Mouse (Mus musculus) adipocyte (in vitro differentiated cells): Measurements from ENCODE around the gene Mtfr1l.
"Not testable (repeated sequence)": the region's sequence is repeated elsewhere in the genome, so short reads cannot be mapped to it uniquely, and the experiment has no call there.

Experiments used
- DNase-seq: peaks from one replicate; pipeline ENCODE4 v3.0.0-alpha.2; 2016; ENCODE audit warnings: low spot score

Mtfr1l gene

DNA sequence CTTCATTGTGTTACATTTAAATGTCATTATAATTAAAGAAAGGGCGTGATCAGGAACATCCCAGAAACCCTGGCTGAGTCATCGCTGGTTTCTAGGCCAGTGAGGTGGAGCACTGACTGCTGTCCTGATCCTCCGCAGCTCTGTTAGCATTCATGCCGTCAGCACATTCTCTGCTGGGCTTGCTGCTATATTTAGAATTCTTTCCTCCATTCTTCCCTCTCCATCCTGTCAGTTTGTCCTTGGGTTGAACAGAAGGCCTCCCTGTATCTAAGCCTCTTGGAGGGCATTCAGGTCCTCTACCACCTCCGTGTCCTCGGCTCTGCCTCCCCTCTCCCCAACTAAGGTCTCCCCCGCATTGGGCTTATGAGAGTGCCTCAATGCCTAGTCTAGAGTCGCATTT is 18.2 kb downstream of the Mtfr1l start:
- DNase-seq = no peak

DNA sequence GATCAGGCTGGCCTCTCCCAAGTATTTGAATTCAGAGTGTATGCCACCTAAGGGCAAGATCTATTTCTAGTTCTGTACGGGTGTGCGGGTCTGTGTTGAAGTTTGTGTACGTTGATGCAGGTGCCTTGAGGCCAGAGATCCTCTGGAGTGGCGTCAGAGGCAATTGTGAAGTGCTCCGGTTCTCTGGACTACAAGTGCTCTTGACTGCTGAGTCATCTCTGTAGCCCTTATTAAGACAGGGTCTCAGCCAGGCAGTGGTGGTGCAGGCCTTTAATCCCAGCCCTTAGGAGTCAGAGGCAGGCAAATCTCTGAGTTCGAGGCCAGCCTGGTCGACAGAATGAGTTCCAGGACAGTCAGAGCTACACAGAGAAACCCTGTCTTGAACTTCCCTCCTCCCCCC is 19.6 kb downstream of the Mtfr1l start:
- no peak for DNase-seq

DNA sequence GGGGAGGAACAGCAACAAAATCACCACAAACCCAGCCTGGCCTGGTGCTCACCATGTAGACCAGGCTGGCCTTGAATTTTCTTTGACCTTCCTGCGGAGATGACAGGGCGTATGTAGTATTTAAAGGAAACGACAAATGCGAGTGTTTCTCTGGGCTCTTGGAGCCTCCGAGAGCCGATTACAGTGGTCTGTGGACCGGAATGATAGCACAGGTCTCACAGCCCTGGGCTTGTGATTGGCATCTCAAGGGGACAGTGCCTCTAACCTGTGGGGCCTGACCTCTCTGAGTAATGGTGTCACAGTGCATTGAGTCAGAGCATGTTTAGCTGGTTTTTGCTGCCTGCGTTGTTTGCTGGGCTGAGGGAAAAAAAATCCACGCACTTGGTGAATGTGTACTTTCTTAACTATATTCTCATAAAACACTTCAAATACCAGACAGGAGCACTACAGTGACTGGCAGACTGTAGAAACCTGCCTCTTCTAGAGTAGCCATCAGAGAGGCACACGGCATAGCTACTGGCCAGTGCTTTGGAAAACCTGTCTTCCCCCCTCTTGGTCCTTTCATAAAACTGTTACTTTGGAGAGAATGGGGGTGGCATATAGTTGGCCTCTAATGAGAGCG is 20.8 kb downstream of the Mtfr1l start:
- DNase-seq = no peak

DNA sequence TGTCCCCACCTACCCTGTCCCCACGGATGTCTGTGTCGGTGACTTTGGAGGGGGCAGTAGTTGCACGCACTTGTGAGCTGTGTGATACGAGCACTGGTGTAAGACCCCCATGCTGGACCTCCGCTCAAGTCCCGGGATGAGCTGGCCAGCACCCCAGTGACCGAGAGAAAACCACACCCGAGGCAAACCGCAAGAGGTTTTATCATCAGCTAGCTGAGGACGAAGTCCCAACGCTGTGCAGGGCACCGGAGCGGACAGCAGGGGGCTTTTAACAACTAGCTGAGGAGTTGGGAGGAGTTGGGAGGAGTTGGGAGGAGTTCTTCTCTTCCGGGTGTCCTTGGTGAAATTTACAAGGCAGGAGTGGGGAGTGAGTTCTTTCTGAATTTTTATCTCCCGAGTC is 22.4 kb downstream of the Mtfr1l start:
- no peak for DNase-seq

DNA sequence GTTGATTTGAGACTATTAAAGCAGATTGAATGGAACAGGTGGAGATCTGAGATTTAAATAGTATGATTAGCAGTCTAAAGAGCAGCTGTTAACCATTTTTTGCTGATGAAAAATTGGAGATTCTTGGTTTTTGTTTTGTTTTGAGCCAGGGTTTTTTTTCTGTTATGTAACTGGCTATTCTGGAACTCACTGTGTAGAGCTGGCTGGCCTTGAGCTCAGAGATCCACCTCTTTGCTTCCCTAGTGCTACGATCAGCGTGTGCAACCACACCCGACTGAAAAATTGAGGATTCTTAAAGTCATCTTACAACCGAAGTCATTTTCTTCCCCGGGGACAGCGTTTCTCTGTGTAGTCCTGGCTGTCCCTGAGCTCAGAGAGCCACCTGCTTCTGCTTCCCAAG is 23.5 kb downstream of the Mtfr1l start:
- DNase-seq = no peak

DNA sequence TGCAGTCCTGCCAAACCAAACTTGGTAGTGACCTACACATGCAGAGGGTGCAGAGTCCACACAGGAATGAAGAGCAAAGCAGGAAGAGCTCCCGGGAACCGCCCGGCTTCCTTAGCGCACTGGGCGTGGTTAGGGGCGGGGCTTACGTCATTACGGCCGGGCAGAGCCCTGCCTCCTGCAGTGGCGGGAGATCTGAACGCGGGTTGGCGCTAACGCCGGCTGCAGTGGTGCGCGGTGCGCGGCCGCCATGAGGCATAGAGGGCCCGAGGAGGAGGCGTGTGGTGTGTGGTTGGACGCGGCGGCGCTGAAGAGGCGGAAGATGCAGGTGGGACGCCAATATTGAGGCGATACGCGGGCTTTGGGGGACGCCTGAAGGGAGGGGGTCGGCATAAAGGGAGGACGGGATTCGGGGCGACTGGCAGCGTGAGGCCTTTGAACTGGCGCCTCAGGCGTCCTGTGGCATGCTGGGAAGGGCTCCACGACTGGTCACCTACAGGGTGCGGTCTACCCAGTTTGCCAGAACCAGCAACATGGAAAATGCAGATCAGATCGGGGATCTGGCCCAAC is 24.3 kb downstream of the Mtfr1l start, which contains the start of gene Aunip:
TSS of gene Aunip (plus strand) at position 155 of the 567 bp plus-strand sequence.
- DNase-seq = peak; percentile 83

DNA sequence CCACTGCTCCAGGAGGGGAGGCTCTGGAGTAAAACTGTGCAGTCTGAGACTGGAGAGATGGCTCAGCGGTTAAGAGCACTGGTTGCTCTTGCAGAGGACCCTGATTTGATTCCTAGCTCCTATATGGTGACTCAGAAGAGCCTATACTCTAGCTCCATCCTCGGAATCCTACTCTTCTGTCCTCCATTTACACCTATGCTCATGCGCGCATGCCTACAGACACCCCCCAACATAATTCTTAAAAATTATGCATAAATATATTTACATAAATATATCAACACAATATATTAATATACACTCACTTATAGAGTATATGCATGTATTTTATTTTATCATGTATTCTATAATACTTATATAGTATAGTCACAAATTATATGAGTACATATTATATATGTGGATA is 24.8 kb downstream of the Mtfr1l start:
- no peak for DNase-seq

DNA sequence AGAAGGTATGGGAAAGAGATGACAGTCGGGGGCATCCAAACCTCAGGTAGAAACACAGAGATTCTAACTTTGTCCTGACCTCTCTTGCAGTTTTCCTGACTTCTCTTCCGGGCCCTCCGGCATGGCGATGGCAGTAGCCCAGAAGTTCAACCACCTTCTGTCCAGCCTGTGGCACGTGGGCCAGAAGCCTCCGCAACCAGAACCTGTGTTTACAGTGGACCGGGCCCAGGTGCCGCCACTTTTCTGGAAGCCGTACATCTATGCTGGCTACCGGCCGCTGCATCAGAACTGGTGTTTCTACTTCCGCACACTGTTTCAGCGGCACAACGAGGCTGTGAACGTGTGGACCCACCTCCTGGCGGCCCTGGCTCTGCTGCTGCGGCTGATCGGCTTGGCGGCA is 28.5 kb downstream of the Mtfr1l start:
- no peak for DNase-seq

DNA sequence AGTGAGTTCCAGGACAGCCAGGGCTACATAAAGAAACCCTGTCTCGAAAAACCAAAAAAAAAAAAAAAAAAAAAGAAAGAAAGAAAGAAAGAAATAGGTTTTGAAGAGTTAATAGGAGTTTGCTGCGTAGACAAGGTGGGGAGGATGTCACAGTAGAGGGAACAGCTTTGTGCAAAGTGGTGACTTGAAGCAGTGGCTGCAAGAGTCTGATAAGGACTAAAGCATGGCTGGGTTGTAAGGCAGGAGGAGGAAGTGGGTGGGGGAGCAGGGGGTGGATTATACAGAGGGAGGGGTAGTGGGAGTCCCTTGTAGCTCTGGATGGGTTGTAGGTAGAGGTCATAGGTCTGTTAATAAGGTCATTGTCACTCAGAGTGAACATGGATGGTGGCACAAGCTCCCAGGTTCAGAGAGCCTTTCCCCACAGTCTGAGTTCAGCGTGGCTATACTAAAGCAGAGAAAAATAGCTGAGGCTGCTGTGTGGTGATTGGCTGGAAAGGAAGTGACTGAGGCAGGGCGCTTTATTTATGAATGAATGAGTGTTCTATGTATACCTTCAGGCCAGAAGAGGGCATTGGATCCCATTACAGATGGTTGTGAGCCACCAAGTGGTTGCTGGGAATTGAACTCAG is 29.1 kb downstream of the Mtfr1l start:
- no peak for DNase-seq

DNA sequence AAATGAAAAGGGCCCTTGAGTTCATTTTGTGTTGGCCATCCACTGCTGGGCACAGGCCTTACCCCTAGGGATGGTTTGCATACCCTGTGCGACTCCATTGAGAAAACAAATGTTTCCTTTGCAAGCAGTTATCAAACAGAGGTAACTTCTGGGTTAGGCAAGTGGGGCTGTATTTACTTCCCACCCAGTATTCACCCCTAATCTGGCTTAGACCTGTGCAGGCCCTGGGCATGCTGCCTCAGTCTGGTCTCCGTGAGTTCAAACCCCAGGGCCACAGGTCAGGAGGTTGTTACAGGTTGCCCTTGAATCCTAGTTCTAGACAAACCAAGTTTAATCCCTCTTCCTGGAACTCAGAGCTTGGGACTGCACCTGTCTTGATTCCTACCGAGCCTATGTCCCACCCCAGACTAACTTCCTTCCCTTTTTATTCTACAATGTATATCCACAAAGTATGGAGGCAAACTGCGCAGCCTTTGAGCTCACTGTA is 29.8 kb downstream of the Mtfr1l start:
- no peak for DNase-seq

DNA sequence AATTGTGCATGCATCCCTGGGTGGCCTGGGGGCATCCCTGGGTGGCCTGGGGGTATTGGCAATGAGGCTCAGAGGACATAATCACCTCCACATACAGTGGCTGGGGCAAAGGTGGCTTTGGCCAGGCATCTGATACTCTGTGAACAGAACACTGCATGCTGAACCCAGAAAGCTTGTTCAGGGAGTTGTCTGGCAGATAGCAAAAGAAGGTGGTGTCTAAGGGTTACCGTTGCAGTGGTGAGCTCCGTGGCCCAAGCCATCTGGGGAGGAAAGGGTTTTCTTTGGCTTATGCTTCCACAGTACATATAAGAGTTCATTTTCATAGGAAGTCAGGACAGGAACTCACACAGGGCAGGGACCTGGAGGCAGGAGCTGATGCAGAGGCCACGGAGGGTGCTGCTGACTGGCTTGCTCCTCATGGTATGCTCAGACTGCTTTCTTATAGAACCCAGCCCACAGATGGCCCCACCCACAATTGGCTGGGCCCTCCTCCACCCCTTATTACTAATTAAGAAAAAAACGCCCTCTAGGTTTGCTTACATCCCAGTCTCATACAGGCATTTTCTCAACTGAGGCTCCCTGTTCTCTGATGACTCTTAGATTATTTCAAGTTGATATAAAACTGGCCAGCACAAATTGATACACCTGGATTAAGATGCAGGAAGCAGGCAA is 31.4 kb downstream of the Mtfr1l start:
- DNase-seq = no peak

DNA sequence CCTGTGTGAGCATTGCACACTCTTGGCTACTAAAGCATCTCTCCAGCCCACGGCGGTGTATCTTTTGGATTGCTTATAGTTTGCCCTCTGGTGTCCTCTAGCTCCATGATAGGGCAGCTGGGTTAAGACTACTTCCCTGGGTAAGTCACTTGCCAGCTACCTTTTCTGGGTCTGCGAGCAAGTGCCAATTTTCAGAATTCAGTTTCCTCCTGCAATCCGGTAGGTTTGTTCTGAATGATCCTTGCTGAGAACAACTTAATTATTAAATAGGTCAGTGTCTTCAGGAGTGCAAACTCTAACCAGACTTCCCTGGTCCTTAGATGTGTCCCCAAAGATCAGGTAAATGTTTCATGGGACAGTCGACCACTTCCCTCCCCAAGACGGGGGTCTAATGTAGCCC is 34.1 kb downstream of the Mtfr1l start:
- no peak for DNase-seq

DNA sequence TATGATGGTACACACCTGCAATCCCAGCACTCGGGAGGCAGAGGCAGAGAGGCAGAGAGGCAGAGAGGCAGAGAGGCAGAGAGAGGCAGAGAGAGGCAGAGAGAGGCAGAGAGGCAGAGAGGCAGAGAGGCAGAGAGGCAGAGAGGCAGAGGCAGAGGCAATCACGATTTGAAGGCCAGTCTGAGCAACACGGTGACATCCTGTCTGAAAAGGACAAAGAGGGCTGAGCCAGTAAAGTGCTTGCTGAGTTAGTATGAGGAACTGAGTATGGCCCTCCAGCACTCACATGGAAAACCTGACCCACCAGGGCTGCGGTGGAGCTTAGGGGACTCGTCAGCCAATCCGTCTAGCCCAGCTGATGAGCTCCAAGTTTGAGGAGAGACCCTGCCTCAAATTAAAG is 36.2 kb downstream of the Mtfr1l start:
- DNase-seq = not testable (repeated sequence)

DNA sequence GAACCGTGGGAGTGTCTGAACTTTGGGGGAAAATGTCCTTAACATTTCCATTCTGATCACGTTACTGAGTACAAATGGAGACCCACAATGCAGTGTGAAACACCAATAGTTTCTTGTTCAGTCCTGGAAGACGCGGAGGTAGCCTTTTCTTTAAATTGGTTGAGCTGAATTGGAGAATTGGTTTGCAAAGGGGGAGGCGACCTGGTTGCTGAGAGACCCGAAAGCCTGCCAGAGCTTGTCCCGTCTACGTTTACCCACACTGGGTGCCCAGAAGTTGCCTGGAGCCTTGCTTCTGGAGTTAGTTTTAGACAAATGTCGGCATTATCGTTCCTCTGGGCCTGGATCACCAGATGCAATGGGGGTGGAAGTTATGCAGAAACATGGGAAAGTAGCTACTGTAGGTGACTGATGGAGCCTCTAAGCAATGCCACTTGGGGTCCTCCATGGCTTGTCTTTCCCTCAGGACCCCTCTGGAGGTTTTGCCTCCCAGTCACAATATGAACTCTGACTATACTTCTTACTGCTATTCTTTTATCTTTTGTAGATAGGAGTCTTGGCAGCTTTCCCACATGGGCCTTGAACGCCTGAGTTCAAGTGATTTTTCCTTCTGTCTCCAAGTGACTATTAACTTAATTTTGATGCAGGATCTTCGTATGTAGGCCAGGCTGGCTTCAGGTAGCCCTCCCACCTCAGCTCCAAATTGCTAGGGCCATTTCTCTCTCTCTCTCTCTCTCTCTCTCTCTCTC is 37.0 kb downstream of the Mtfr1l start:
- DNase-seq = no peak

DNA sequence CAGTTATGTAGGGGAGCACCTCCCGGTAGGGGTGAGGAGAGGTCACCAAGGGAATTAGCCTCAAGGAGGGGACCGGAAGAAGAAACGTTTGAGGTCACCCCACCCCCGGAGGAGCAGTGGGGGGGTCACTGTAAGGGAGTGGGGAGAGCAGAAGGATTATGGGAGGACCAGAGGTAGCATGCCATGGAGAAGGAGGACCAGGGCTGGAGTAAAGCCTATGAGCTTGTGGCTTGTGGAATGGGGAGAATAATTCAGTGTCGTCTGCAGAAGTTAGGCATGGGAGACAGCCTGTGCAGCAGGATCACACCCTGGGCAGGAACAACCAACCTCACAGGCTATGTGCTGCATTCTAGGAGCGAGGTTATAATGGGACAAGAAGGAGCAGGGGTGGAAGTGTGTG is 38.0 kb downstream of the Mtfr1l start:
- no peak for DNase-seq

DNA sequence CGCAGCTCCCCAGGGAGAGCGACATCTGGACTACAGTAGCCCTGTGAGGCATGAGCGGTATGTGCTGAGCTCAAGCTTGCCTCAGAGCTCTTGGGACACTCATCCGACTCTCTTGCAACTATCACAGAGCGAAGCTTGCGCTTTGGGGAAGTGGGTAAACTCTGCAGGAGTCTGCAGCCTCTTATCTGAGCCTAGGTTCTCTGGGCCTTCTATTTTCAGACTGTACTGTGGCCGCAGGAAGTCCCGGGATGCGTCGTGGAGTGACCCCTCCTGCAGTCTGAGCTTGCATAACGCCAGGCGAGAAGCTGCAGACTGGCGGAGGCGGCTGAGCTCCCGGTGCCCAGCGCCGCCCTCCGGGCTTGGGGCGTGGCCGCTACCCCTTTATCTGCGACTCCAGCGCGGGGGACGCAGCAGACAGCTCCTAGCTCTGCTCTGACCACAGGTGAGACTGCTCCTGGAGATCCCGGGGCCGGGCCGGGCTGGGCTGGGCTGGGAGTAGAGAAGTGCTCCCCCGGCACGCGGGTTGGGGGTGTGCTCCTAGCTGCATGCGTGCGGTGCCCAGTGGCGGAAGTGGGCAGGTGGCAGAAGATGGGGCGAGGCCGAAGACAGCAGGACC is 38.5 kb downstream of the Mtfr1l start, which contains the start of gene Paqr7:
TSS of gene Paqr7 (plus strand) at position 103 of the 616 bp plus-strand sequence.
- peak; percentile 28 for DNase-seq

DNA sequence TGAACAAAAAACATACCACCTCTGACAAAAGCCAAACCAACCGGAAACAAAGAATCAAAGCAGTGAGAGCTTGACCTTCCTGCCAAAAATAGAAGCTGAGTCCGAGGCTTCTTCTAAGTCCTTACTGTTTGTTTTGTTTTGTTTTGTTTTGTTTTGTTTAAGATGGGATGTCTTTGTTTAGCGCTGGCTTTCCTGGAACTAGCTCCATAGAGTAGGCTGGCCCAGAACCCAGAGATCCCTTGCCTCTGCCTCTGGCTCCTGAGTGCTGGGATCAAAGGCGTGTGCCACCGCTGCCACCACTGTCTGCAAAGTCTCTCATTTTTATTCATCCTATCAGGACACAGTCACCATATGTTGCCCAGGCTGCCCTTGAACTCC is 39.7 kb downstream of the Mtfr1l start:
- DNase-seq = no peak

DNA sequence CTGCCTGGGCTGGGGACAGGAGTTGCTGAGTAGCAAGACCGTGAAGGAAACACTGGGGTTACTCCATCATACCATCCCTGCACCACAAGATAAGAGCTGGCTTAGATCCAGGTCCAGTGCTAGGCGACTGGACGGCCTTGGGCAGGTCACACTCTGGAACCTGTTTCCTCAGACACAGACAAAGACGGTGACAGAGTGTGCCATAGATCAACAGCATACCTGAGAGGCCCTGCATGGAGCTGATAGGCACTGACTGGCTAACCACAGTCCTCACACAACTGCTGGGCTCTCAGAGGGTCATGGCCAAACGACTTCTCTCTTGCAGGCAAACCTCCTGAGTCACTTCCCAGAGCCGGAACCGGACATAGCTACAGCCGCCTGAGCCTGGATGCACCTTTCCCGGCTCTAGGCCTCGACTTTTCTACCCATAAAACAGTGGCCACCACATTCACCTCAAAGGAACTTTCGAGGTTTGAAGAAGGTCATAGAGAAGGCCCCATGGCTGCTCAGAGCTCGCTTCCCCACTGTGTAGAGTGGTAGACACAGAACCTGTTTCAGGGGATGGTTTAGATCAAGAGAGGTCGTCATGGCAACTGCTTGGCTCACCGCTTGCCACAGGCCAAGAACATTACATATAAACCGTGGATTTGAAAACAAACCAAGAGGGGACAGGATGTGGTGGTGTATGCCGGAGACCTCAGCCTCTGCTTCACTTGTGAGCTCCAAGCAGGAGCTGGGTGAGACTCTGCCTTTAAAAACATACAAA is 40.2 kb downstream of the Mtfr1l start:
- DNase-seq = no peak

DNA sequence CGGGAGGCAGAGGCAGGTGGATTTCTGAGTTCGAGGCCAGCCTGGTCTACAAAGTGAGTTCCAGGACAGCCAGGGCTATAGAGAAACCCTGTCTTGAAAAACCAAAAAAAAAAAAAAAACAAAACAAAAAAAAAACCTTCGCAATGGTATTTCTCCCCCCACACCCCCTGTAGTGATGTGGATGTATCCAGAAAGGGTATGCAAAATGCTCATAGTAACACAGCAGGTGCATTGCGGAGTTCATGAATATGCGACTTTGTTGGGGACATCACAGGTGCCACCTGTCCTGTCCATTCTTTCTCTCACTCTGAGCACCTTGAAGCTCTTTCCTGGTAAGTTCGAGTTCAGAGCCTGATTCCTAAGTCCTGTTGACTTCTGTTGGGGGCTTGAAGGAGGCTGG is 41.0 kb downstream of the Mtfr1l start:
- DNase-seq = not testable (repeated sequence)

DNA sequence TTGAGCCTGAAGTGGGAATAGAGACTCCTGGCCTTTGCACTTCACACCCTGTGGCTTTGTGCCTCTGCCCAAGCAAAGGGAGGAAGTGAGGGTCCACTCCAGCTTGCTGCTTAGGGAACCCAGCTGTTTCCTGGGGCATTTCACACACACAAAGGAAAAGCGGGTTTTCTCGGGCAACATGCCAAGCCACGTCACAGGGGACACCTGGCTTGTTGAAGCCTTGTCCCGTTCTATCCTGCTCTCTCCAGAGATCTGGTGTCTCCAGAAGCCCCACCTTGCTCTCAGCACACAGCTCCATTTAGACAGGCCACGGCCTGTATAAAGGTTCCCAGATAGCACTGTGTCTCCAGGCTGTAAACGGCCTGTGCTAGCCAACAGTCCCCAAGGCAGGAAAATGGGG is 43.5 kb downstream of the Mtfr1l start:
- no peak for DNase-seq
